Mouse (Mus musculus) olfactory bulb, adult 2 months (tissue): ENCODE results near the gene Tpcn1. TPM values are rescaled to one million over a fixed set of nuclear protein-coding genes. Genes with fewer than 3 reads are reported as not detected.

Source experiments
- H3K27ac ChIP-seq: fragments of 200-500 bp; 2 replicates; pipeline ENCODE4 v1.5.1; 2012; ENCODE audit warnings: low read depth, low read length; ENCODE audit not compliant: insufficient read depth
- H3K4me1 ChIP-seq: fragments of 200-500 bp; 2 replicates; pipeline ENCODE4 v1.6.1; 2012; ENCODE audit warnings: low read length; ENCODE audit not compliant: control insufficient read depth, insufficient read depth
- H3K4me3 ChIP-seq: fragments of 200-500 bp; 2 replicates; pipeline ENCODE4 v1.5.1; 2012; ENCODE audit warnings: mild to moderate bottlenecking, low read depth, low read length, moderate library complexity; ENCODE audit not compliant: insufficient read depth
- CTCF ChIP-seq: fragments of 200-500 bp; IDR thresholded peaks from 2 replicates; pipeline ENCODE4 v1.5.1; 2012; ENCODE audit warnings: low read depth, mild to moderate bottlenecking, low read length, moderate library complexity; ENCODE audit not compliant: insufficient read depth
- POLR2A ChIP-seq: fragments of 200-500 bp; IDR thresholded peaks from 2 replicates; pipeline ENCODE4 v1.6.1; 2012; ENCODE audit warnings: mild to moderate bottlenecking, low read depth, low read length, moderate library complexity; ENCODE audit not compliant: insufficient read depth
- WGBS: fragments of 180-500 bp; shearing (Covaris S2); methylation state at CpG from one replicate; pipeline ENCODE4 v1.1.7; 2018; 5-methylcytosine and 5-hydroxymethylcytosine counted together
- polyA plus RNA-seq: library from polyadenylated mRNA; stranded (reverse); fragments of >200 nt; gene quantifications from 2 replicates; pipeline ENCODE4 v1.2.4, GENCODE M21; 2012; ENCODE audit warnings: low replicate concordance; ENCODE audit not compliant: missing spikeins, insufficient read depth, insufficient read length

Gene Tpcn1
- polyA plus RNA-seq, 1 experiment: not detected

GRCm38 (mm10) chr5:120567253-120567701 is 21.2 kb downstream of the Tpcn1 start:
- 28% methylated on average over 21 of the region's 21 CpGs for WGBS

GRCm38 (mm10) chr5:120566681-120567252 is 21.7 kb downstream of the Tpcn1 start:
- Histone ChIP-seq H3K27ac (peak overlapping the region; percentile 49), H3K4me1 (peaks cover 77% of the 10 kb centered on the region), H3K4me3 (no peak overlapping the region)
- 64% methylated on average over 9 of the region's 9 CpGs for WGBS
- no peak for TF ChIP-seq CTCF
- TF ChIP-seq POLR2A: no peak

More at GRCm38 (mm10) chr5:120567253-120567701, 21.2 kb downstream of the Tpcn1 start:
- Histone ChIP-seq H3K4me1 (peaks cover 80% of the 10 kb centered on the region), H3K4me3 (no peak overlapping the region), H3K27ac (peak overlapping the region; percentile 49)
- TF ChIP-seq POLR2A: no peak
- no peak for TF ChIP-seq CTCF

- H3K4me3 ChIP-seq: no peak overlapping the region
- TF ChIP-seq CTCF (no peak), POLR2A (no peak)
- peak overlapping the region; percentile 49 for H3K27ac ChIP-seq
- peaks cover 73% of the 10 kb centered on the region for H3K4me1 ChIP-seq
- WGBS: 58% methylated on average over 5 of the region's 5 CpGs
These were observed 22.4 kb downstream of the Tpcn1 start for GRCm38 (mm10) chr5:120566101-120566500.

- no peak for TF ChIP-seq POLR2A
- TF ChIP-seq CTCF: no peak
- H3K27ac ChIP-seq: peak overlapping the region; percentile 27
- WGBS: 60% methylated on average over 15 of the region's 15 CpGs
- peaks cover 68% of the 10 kb centered on the region for H3K4me1 ChIP-seq
- no peak overlapping the region for H3K4me3 ChIP-seq
These were observed 23.1 kb downstream of the Tpcn1 start for GRCm38 (mm10) chr5:120565171-120565905.

GRCm38 (mm10) chr5:120563914-120564311 is 24.6 kb downstream of the Tpcn1 start:
- TF ChIP-seq CTCF: no peak
- no peak for TF ChIP-seq POLR2A
- no peak overlapping the region for H3K4me3 ChIP-seq
- H3K27ac ChIP-seq: no peak overlapping the region
- H3K4me1 ChIP-seq: peaks cover 64% of the 10 kb centered on the region
- WGBS: 69% methylated on average over 4 of the region's 4 CpGs

- TF ChIP-seq POLR2A (no peak), CTCF (no peak)
- peaks cover 65% of the 10 kb centered on the region for H3K4me1 ChIP-seq
- peak overlapping the region; percentile 50; the same call in 1 of the 2 replicates for H3K27ac ChIP-seq
- no peak overlapping the region for H3K4me3 ChIP-seq
- WGBS: 59% methylated on average over 28 of the region's 28 CpGs
These were observed 25.2 kb downstream of the Tpcn1 start for GRCm38 (mm10) chr5:120562956-120563913.

- no peak overlapping the region for H3K4me3 ChIP-seq
- 50% methylated on average over 16 of the region's 16 CpGs for WGBS
- TF ChIP-seq POLR2A (no peak), CTCF (no peak)
These were observed 27.7 kb downstream of the Tpcn1 start for GRCm38 (mm10) chr5:120560616-120561311.

GRCm38 (mm10) chr5:120560129-120560615 is 28.3 kb downstream of the Tpcn1 start:
- no peak overlapping the region; the same call in 1 of the 2 replicates for H3K27ac ChIP-seq
- 73% methylated on average over 9 of the region's 9 CpGs for WGBS
- TF ChIP-seq POLR2A (no peak), CTCF (no peak)
- no peak overlapping the region for H3K4me3 ChIP-seq
- peaks cover 43% of the 10 kb centered on the region for H3K4me1 ChIP-seq

More at GRCm38 (mm10) chr5:120560616-120561311, 27.7 kb downstream of the Tpcn1 start:
- no peak overlapping the region; the same call in 1 of the 2 replicates for H3K27ac ChIP-seq
- H3K4me1 ChIP-seq: peaks cover 48% of the 10 kb centered on the region

GRCm38 (mm10) chr5:120558762-120559161 is 29.7 kb downstream of the Tpcn1 start:
- H3K27ac ChIP-seq: no peak overlapping the region
- peaks cover 35% of the 10 kb centered on the region for H3K4me1 ChIP-seq
- WGBS: 70% methylated on average over 14 of the region's 14 CpGs
- no peak overlapping the region for H3K4me3 ChIP-seq
- TF ChIP-seq CTCF (no peak), POLR2A (no peak)
